Mouse (Mus musculus): ENCODE results near the gene Trnau1ap.

Gene Trnau1ap

DNA sequence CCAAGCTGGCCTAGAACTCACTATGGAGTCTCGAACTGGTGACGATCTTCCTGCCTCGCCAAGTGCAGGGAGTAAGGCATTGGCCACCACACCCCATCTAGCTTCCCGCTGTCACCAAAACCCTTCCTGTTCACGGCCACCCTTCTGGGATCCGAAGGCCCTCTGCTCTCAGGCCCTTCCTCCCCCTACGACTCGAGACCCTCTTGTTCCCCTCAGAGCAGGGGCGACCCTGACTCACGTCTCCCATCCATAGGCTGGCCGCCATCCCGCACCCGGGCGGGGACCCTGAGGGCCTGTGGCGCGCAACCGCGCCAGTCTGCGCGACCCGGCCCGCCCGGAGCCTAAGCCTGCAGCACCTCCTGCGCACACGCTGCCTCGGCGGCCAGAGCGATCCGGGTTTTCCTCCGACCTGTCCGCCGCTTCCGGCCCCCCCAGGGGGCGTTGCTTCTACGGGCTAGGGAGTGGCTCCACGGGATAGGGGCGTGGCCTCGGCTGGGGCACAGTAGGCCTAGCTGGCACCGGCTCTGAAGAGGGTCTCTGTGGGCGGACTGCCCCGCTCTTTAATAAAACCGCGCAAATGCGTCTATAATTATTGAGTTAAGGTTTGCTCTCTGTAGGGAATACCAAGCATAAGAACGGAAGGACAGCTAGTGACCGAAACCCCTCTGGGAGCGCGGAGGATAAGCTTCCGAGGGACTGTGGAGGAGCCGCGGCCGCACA, at the start of gene Trnau1ap:
Trnau1ap (minus strand) TSS at position 424 of the 720 bp plus-strand sequence.
- DNase-seq (ENCODE audit: low read depth, low spot score), result peak; percentile 93

DNA sequence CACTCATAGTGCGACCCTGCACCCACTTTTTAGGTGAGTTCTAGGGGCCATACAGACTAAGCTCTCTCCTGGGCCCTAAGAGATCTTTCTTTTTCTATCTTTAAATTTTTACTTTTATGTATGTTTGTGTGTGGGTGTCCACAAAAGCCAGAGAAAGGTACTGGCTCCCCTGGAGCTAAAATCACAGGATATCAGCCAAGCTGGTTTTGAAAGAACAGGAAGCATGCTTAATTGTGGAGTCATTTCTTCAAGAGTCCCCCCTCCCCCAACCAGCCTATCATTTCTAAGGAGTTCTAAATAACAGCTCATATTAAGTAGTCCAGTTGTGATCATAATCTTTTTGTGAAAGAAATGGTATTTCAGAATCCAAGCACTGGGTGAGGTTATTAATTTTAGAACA, 44.5 kb upstream of the Trnau1ap start:
- DNase-seq (ENCODE audit: low read depth, low spot score), result no peak

DNA sequence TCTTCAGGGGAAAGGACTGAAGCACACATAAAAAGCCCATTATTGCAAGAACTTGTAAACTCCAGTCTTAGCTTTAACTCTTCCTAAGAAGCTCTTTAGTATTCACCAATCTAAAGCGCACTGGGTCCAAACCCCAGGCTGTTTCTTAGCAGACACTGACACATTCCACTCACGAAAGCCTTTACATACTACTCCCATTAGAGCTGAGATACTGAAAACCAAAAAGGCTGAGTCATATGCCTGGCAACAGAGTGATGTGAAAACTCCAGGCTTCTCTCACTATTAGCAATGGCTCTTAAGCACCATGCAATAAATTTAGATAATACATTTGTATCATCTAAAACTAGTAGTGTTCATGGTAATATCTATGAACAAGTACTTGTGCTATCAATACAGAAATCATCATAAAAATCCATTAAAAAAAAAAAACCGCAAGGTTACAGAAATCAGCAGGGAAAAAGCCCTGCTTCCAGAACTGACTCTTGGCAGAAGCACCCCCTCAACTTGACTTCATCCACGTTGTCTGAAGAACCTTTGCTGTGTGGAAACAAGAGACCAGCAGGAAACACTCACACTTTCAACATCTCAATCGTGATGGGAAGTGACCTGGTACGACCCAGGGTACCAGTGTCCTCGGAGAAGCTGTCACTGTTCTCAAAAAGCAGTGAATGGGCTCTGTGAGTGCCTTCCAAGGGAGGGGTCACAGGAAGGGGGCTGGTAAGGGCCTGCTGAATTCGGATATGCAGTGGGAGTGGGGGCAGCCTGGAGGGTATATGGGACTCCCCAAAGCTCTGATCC, 40.8 kb upstream of the Trnau1ap start:
- no peak for DNase-seq (ENCODE audit: low read depth, low spot score)

DNA sequence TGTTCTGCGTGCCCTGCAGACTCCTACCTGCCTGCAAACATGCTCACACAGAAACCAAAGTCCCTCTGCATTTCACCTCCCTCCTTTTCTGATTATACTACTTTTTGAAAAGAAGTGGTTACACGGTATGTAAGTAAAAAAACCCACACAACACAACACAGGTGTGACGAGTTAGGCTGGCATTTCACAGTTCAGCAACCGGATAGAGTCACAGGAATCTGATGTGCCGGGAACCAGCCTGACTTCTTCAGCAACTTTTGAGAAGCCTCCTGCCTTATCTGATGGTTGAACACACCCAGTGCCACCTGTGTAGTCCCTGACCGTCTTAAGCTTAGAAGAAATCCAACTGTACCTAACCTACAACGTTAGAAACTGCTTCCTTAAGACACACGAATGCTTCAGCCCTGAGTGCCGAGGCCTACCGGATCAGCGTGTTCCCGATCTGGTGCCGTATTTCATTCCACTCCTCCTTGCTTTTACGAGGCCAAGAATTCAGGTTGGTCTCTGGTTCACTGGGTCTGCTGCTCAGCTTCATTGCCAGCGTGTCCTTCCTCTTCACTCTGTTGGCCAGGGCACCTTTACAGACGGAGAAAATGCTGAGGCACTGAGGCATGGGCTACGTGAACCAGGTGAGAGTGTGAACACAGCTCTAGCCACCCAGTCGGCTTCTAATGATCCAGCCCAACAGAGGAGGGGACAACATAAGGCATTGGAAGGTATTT, 38.3 kb upstream of the Trnau1ap start:
- no peak for DNase-seq (ENCODE audit: low read depth, low spot score)

DNA sequence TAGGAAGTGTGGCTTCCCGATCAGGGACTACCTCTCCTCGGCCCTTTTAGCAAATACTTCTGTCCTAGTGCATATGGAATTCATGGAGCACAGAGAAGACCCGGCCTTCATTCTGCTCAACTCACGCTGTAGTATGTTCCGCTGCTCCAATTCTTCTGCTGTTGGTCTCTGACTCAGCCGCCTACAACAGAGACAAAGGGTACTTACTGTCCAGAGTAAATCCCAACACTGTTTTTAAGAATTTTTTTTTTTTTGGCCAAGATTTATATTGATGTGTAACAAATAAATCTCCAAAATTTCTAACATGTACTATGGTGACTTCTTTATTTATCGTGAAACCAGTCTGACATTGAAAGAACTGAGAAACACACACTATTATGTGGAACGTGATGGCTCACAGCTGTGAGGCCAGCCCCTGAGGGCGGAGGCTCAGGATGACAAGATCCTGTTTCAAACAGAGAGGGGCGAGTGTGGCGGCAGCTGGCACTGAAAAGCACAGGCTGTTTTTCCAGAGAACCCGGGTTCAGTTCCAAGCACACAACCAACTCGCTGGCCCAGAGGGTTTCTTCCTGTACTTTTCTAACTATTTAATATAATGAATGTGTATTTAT, 36.2 kb upstream of the Trnau1ap start:
- no peak for DNase-seq (ENCODE audit: low read depth, low spot score)

DNA sequence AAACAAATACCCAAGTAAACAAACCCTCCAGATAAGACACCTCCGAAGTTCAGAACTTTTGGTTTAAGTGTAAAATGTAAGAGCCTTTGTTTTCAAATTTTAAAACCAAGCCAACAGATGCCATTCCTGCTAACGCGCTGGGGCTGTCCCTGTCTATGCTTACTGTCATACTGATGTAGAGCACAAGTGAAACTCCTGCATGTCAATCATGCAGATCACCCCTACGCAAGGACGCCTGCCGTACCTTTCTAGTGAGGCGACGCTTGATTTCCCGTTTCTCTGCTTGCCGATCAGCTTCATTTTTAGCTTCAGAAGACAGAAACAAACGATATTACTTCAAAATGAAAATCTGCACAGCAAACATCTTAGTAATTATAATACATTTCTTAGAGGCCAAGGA, 34.1 kb upstream of the Trnau1ap start:
- DNase-seq (ENCODE audit: low read depth, low spot score), result peak; percentile 56

DNA sequence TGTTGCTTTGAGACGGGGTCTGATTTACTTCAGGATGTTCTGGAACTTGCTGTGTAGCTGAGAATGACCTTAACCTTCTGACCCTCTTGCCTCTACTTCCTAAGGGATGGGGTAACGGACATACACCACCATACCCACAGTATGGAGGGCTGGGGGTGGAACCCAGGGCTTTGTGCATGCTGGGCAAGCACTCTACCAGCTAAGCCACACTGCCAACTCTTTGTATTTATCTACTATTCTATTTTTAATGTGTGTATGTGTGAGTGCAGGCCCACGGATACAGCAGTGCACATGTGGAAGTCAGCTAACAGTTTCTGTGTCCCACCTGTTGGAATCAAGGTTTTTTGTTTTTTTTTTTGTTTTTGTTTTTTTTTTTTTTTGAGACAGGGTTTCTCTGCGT, 30.2 kb upstream of the Trnau1ap start:
- DNase-seq (ENCODE audit: low read depth, low spot score), result no peak

DNA sequence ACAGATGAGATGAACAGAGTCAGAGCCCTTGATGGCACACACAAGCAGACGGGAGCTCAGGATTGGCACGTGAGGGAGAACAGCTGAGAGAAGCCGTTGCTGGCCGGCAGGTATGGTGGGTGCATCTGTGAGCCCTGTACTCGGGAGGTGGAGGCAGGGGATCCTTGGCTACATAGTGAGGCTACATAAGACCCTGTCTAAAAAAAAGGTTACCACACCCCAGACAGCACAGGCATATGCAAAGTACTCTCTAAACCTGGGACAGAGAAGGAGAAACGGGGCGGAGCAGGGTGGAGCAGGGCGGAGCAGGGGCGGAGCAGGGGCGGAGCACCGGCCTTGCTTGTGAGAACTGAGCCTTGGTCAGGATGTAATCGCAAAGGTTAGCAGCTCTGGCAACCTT, 26.8 kb upstream of the Trnau1ap start:
- peak; percentile 21 for DNase-seq (ENCODE audit: low read depth, low spot score)

DNA sequence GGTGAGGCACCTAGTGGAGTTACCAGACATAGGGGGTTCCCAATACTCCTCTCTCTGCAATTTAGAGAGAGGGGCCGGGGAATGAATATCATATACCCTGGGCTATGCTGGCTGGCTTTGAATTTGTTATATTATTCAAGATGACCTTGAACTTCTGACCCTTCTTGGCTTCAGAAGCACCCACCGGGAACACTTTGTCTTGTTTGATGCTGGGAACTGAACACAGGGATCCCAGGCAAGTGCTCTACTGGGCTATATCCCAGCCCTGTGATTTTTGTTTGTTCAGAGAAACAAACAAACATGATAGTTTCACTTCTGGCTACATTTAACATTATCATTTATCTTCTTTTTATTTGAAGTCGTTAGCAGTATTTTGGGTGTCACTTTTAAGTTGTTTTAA, 26.1 kb upstream of the Trnau1ap start:
- DNase-seq (ENCODE audit: low read depth, low spot score), result no peak

DNA sequence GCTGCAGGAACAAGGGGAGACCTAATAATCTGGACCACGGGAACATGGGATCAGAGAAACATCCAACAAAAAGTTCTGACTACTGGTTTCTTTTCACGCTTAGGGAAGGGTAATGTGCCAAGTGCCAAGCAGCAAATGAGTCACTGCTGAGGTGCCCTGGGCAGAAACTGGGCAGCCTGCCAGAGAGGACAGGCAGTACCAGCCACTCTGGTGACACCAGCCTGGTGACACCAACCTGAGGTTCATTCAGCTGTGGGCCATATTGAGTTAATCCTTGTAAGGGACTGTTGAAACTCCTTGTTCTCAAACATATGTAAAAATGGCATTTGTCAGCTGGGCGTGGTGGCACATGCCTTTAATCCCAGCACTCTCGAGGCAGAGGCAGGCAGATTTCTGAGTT, 25.2 kb upstream of the Trnau1ap start:
- peak; percentile 21 for DNase-seq (ENCODE audit: low read depth, low spot score)

DNA sequence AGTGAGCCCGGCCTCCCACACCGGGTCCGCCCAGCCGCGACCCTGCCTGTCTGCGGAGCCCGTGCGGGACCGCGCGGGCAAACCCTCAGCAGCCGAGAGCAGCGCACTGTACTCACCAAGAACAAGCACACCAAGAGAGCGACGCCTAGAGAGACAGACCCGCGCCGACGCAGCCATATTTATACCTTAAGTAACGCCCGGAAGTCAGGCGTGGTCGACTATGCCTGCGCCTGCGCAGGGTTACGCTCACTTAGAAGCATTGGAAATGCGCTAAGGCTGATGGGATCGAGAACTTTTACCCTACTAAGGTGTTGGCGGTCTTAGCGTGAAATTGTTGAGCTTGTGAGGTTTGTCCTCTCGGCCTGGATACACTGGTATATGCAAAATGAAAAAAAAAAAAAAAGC, 24.1 kb upstream of the Trnau1ap start, which contains the start of gene Rcc1:
Rcc1 (minus strand) TSS at position 125 of the 405 bp plus-strand sequence.
- peak; percentile 96 for DNase-seq (ENCODE audit: low read depth, low spot score)

DNA sequence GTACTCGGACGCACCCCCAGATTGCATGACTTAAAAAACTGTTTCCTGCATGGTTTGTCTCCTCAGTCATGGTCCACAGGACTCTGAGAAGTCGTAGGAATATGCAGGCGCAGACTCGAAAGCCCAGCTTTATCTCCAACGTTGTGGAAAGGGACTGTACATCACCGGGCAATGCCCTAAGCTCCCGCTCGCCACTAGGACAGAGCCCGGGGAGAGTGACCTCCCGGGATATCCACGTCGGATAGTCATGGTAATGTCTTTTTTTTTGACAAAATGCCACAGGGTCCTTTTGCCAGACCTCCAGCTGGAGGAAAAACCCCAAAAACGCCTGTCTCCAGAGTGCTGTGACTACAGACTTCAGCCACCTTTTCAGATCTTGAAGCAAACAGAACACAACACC, 23.4 kb upstream of the Trnau1ap start:
- DNase-seq (ENCODE audit: low read depth, low spot score), result no peak

DNA sequence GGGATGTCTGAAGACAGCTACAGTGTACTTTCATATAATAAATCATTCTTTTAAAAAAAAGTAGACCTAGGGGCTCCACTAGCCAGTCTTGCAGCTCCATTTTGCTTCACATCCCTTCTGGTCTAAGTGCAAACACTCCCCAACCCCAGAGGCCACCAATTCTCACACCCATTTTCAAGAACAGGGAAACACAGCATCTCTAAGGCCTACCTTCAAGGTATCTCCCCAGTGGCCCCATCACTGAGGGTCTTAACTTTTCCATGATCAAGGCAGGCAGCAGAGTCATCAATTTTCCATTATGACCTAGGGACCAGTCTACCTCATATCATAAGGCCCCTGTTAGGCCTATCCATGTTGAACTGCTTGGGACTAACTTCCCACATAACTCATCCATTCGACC, 22.1 kb upstream of the Trnau1ap start:
- no peak for DNase-seq (ENCODE audit: low read depth, low spot score)

DNA sequence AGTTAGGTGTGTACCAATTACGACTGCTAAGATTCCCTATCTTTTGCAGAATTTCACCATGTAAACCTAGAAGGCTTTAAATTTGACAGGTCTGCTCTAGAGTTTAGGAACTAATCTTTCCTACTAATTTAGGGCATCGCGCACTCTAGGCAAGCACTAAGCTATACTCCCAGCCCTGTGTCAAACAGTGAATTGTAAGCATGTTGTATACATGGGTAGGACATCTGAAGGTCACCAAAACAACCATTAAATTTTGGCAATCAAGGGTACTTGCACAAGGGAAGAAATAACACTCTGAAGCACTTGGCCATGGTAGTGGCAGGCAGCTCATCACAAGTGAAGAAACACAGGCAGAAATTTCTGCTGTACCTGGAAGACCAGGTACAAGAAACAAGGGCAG, 21.5 kb upstream of the Trnau1ap start:
- no peak for DNase-seq (ENCODE audit: low read depth, low spot score)

DNA sequence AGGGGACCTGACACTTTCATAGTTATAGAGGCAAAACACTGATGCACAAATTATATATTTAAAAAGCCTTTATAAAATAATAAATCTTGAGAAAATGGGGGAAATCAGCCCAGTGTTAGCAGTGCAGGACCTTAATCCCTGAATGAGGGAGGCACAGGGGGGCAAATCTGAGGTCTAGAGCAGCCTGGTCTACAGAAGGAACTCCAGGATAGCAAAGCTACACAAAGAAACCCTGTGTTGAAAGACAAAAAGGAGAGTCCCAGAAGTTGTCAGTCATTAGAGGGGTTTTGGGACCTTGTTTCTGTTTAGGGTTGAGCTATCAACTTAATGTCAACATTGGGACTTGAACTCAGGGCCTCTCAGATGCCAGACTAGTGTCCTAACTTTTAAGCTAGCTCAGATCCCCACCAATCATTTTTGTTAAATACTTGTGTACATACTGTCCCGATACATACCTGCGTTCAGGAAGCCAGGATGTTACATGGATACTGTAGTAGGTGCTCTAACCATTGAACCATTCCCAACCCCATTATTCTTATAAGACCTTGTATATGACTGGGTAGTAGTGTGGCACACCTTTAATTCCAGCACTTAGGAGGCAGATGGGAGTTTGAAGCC, 20.9 kb upstream of the Trnau1ap start:
- DNase-seq (ENCODE audit: low read depth, low spot score), result no peak

DNA sequence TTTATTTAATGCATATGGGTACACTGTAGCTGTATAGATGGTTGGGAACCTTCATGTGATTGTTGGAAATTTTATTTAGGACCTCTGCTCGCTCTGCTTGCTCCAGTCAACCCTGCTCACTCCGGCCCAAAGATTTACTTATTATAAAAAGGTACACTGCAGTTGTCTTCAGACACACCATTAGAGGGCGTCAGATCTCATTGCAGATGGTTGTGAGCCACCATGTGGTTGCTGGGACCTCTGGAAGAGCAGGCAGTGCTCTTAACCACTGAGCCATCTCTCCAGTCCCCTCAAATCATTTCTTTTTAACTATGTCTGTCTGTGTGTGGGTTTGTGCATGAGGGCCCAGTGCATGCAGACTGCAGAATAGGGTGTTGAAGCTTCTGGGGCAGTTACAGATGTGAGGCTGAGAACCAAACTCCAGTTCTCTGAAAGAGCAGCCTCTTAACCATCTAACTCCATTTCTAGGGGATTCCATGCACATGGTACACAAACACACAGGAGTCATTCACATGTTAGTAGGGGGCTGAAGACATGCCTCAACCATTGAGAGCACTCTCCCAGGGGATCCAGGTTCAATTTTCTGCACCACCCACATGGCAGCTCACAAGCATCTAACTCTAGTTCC, 20.3 kb upstream of the Trnau1ap start:
- no peak for DNase-seq (ENCODE audit: low read depth, low spot score)

DNA sequence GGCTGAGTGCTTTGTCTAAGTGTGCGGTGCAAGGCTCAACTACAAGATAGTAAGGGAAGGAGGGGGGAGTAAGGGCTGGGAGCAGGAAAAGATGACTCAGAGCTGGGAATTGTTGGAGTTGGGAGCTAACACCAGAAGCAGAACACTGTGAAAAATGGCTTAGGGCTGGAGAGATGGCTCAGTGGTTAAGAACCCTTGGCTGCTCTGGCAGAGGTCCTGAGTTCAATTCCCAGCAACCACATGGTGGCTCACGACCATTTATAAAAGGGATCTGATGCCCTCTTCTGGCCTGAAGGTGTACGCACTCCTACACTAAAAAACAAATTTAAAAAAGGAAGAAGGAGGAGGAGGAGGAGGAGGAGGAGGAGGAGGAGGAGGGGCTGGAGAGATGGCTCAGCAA, 17.3 kb upstream of the Trnau1ap start:
- peak; percentile 43 for DNase-seq (ENCODE audit: low read depth, low spot score)

DNA sequence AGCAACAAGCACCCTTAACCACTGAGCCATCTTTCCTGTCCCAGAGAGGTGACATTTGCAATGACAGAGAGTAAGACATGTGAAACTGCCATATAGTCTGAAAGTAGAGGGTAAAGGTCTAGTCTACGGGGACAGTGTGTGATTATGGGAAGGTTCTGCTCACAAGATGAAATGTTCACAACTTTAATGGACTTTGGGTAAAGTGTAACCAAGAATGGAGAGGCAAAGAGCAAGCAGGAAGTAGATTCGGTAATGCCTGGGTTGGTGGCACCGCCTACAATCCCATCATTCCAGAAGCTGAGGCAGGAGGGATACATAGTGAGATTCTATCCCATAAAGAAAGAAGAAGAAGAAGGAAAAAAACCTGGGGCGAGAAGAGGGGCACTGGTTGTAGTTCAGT, 16.9 kb upstream of the Trnau1ap start:
- no peak for DNase-seq (ENCODE audit: low read depth, low spot score)

DNA sequence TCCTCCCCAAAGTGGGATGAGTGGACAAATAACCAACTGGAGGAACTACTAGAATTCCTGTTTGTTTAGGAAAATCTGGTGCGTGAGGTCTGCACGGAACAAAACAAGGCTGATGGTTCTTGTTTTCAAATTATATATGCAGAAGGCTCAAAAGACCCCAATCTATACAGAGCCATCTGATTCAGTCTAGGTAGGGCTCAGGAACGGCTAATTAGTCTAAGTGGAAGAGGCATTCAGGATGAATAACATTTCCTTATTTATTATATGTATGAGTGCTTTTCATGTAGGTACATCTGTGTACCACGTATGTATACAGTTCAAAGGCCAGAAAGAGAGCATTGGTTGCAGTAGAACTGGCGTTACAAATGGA, 16.5 kb upstream of the Trnau1ap start:
- no peak for DNase-seq (ENCODE audit: low read depth, low spot score)

DNA sequence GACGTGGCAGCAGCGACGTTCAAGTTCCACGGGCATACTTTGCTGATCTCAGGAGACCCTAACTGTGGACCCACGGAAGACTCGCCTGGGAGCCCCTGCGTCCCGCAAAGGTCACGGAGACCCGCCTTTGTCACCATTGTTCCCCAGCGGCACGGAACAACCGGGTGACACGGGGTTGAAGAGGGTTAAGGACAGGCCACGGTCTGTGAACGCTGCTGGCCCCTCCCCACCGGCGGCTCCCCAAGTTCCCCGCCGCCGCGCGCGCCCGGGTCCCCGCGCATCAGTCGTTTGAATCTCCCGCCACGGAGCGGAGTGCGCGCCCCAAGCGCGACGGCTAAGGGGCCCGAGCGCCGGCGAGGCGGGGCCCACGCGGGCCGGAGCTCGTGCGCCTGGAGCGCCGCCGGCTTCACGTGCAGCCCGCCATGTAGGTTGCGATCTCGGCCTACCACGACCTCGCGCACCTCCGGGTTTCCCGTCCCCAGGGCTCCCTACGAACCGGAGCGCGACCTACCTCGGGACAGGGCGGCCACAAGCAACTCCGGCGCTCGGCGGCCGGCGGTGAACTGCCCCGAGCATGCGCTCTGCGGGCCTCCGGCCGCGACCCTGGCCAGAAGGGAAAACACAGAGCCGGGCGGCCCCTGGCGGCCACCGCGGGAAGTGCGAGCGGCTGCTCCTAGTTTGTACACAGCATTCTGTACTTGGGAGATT, 16.0 kb upstream of the Trnau1ap start:
- peak; percentile 89 for DNase-seq (ENCODE audit: low read depth, low spot score)

Data from CD4-positive, CD25-positive, alpha-beta regulatory T cell, adult 2 months (primary cell).